Mouse (Mus musculus): ENCODE results near the gene Acap2.

- no peak for TF ChIP-seq CTCF (IDR thresholded peaks at IDR 0.05; ENCODE audit: low read depth, low read length)
- no peak for TF ChIP-seq TAL1 (conservative IDR thresholded peaks at IDR 0.05; ENCODE audit: low read depth, low read length)
- TF ChIP-seq GATA1 (IDR thresholded peaks at IDR 0.05; ENCODE audit: borderline replicate concordance, low read length): no peak
These were observed 59.1 kb downstream of the Acap2 start for GRCm38 (mm10) chr16:31141916-31142315.

All from G1E (cell line).